33 mouse cellular contexts compared by ENCODE assay signal in genomic region chr3:129131140-129131539, GRCm38 (mm10).
DNase-seq lines count a peak whose midpoint lies in the region; ATAC-seq and TF ChIP-seq lines count a peak whose summit lies in the region.
"Had no signal": no experiment of that assay in that cellular context is flagged by ENCODE, and none has a peak within 500 bp of the region (broad histone marks: within the 10 kb centered on the region; RNA-seq: fewer than 3 reads in every experiment).

No protein-coding gene starts in this region.

- H3K4me3 ChIP-seq in forebrain, embryonic 12.5 days (replicated peaks), result no peak overlapping the region
- H3K4me3 ChIP-seq in forebrain, embryonic 16.5 days (replicated peaks; ENCODE audit: low read length), result no peak overlapping the region
- no peak overlapping the region for H3K4me3 ChIP-seq in midbrain, embryonic 10.5 days
- H3K4me3 ChIP-seq in midbrain, postnatal 0 days (ENCODE audit: low read depth, low read length), result no peak overlapping the region
- no peak overlapping the region for H3K4me3 ChIP-seq in ES-E14 (ENCODE audit: insufficient read depth in 1 of 2, low read depth in 1 of 2, low read length in 2 of 2, poor library complexity in 1 of 2, severe bottlenecking in 1 of 2)
- H3K4me3 ChIP-seq: embryonic facial prominence, embryonic 15.5 days; gastrocnemius, adult 2 months; heart, adult 2 months; heart, embryonic 12.5 days; intestine, embryonic 15.5 days; limb, embryonic 10.5 days; limb, embryonic 15.5 days; liver, embryonic 13.5 days had no signal

- H3K4me2 ChIP-seq in forebrain, embryonic 12.5 days, result no peak overlapping the region
- H3K4me2 ChIP-seq in forebrain, embryonic 16.5 days (ENCODE audit: low read length), result no peak overlapping the region
- H3K4me2 ChIP-seq in midbrain, postnatal 0 days (ENCODE audit: low read depth, low read length, poor library complexity, severe bottlenecking), result no peak overlapping the region
- H3K4me2 ChIP-seq: embryonic facial prominence, embryonic 15.5 days; heart, embryonic 12.5 days; intestine, embryonic 15.5 days; limb, embryonic 15.5 days; liver, embryonic 13.5 days had no signal

- H3K4me1 ChIP-seq in forebrain, embryonic 12.5 days, result peaks cover 12% of the 10 kb centered on the region
- peaks cover 4% of the 10 kb centered on the region; the same call in 1 of the 2 replicates for H3K4me1 ChIP-seq in forebrain, embryonic 16.5 days (replicated peaks; ENCODE audit: control insufficient read depth, insufficient read depth, low read length)
- peaks cover 29% of the 10 kb centered on the region for H3K4me1 ChIP-seq in midbrain, embryonic 10.5 days
- H3K4me1 ChIP-seq in midbrain, postnatal 0 days (ENCODE audit: insufficient read depth, low read length), result no peaks in the 10 kb centered on the region
- H3K4me1 ChIP-seq in ES-E14 (ENCODE audit: control insufficient read depth in 2 of 2, insufficient read depth in 2 of 2, low read length in 2 of 2, poor library complexity in 1 of 2), result no peaks in the 10 kb centered on the region
- H3K4me1 ChIP-seq: embryonic facial prominence, embryonic 15.5 days; intestine, embryonic 15.5 days; limb, embryonic 10.5 days; limb, embryonic 15.5 days; liver, embryonic 13.5 days had no signal

- ATAC-seq in forebrain, embryonic 12.5 days (ENCODE audit: low FRiP score), result peak; percentile 34; the same call in 1 of the 2 replicates
- ATAC-seq in forebrain, embryonic 16.5 days, result no peak
- no peak for ATAC-seq in midbrain, postnatal 0 days (ENCODE audit: low FRiP score)
- ATAC-seq: activated CD4-positive, CD25-positive, alpha-beta regulatory T cell, adult 4 months; CD4-positive, CD25-positive, alpha-beta regulatory T cell, adult 4 months; hindbrain, postnatal 0 days; intestine, embryonic 15.5 days; lung, postnatal 0 days had no signal

- H3K9me3 ChIP-seq in forebrain, embryonic 12.5 days, result no peaks in the 10 kb centered on the region
- no peaks in the 10 kb centered on the region for H3K9me3 ChIP-seq in forebrain, embryonic 16.5 days (ENCODE audit: control insufficient read depth, low read length)
- no peaks in the 10 kb centered on the region for H3K9me3 ChIP-seq in midbrain, embryonic 10.5 days (replicated peaks)
- H3K9me3 ChIP-seq in midbrain, postnatal 0 days (ENCODE audit: low read length), result no peaks in the 10 kb centered on the region
- no peaks in the 10 kb centered on the region for H3K9me3 ChIP-seq in ES-E14 (ENCODE audit: control insufficient read depth, insufficient read depth, low read depth, low read length)
- H3K9me3 ChIP-seq: embryonic facial prominence, embryonic 15.5 days; heart, embryonic 12.5 days; intestine, embryonic 15.5 days; limb, embryonic 10.5 days; limb, embryonic 15.5 days; liver, embryonic 13.5 days had no signal

- no peaks in the 10 kb centered on the region; the same call in 1 of the 2 replicates for H3K27me3 ChIP-seq in forebrain, embryonic 12.5 days
- H3K27me3 ChIP-seq in forebrain, embryonic 16.5 days (replicated peaks; ENCODE audit: control insufficient read depth, insufficient read depth, low read length), result no peaks in the 10 kb centered on the region
- peaks cover 10% of the 10 kb centered on the region for H3K27me3 ChIP-seq in midbrain, embryonic 10.5 days (ENCODE audit: low read depth, poor library complexity, severe bottlenecking)
- no peaks in the 10 kb centered on the region for H3K27me3 ChIP-seq in midbrain, postnatal 0 days (ENCODE audit: insufficient read depth, low read length)
- H3K27me3 ChIP-seq: embryonic facial prominence, embryonic 15.5 days; heart, embryonic 12.5 days; intestine, embryonic 15.5 days; limb, embryonic 15.5 days; liver, embryonic 13.5 days had no signal

- in situ Hi-C loops in ES-E14 (cut with MboI; ENCODE audit: low sequenced_read_pairs in 2 of 2, unreplicated experiment in 2 of 2), result no loop called here

- TF ChIP-seq CTCF in midbrain, postnatal 0 days (IDR thresholded peaks at IDR 0.05), result no peak

- WGBS in forebrain, embryonic 12.5 days, result 10% methylated on average over 8 of the region's 8 CpGs
- 13% methylated on average over 8 of the region's 8 CpGs for WGBS in forebrain, embryonic 16.5 days
- WGBS in midbrain, embryonic 10.5 days, result 22% methylated on average over 8 of the region's 8 CpGs
- 22% methylated on average over 8 of the region's 8 CpGs for WGBS in midbrain, postnatal 0 days

- H3K9ac ChIP-seq in forebrain, embryonic 12.5 days, result no peak overlapping the region
- H3K9ac ChIP-seq in forebrain, embryonic 16.5 days (replicated peaks; ENCODE audit: low read depth, low read length), result no peak overlapping the region
- no peak overlapping the region for H3K9ac ChIP-seq in midbrain, postnatal 0 days (replicated peaks; ENCODE audit: low read length, poor library complexity, severe bottlenecking)
- no peak overlapping the region for H3K9ac ChIP-seq in ES-E14 (ENCODE audit: insufficient read depth, low read depth, low read length, poor library complexity, severe bottlenecking)
- H3K9ac ChIP-seq: embryonic facial prominence, embryonic 15.5 days; heart, embryonic 12.5 days; intestine, embryonic 15.5 days; limb, embryonic 15.5 days; liver, embryonic 13.5 days had no signal

- peak; percentile 50 for DNase-seq in midbrain, embryonic 10.5 days (ENCODE audit: low spot score)
- no peak for DNase-seq in midbrain, postnatal 0 days (ENCODE audit: low spot score)
- DNase-seq in ES-E14 (ENCODE audit: low read depth, low spot score), result no peak
- peak; percentile 42 for DNase-seq in embryo, embryonic 11 days
- no peak for DNase-seq in left cerebral cortex, adult 8-10 months (ENCODE audit: low spot score in 2 of 2)
- DNase-seq: adrenal gland, adult 2 months; adrenal gland, postnatal 36 days; cerebellum, adult 2 months; cerebellum, postnatal 14 days; gastrocnemius, adult 2 months; gastrocnemius, postnatal 36 days; heart, adult 2 months; heart, postnatal 4 days; kidney, adult 8-10 months; kidney, postnatal 4 days; layer of hippocampus, postnatal 36 days; liver, embryonic 13.5 days; lung, adult 18-20 months; thymus, adult 2 months; thymus, postnatal 36 days had no signal

- H3K36me3 ChIP-seq in forebrain, embryonic 12.5 days (replicated peaks), result no peaks in the 10 kb centered on the region
- H3K36me3 ChIP-seq in forebrain, embryonic 16.5 days (ENCODE audit: control insufficient read depth, insufficient read depth), result no peaks in the 10 kb centered on the region
- no peaks in the 10 kb centered on the region for H3K36me3 ChIP-seq in midbrain, embryonic 10.5 days
- H3K36me3 ChIP-seq in midbrain, postnatal 0 days (ENCODE audit: insufficient read depth, low read length), result no peaks in the 10 kb centered on the region
- H3K36me3 ChIP-seq in ES-E14 (ENCODE audit: control insufficient read depth, insufficient read depth, low read length, poor library complexity, severe bottlenecking), result no peaks in the 10 kb centered on the region
- H3K36me3 ChIP-seq: embryonic facial prominence, embryonic 15.5 days; heart, embryonic 12.5 days; intestine, embryonic 15.5 days; limb, embryonic 10.5 days; limb, embryonic 15.5 days; liver, embryonic 13.5 days had no signal

- H3K27ac ChIP-seq in forebrain, embryonic 12.5 days, result no peak overlapping the region
- no peak overlapping the region for H3K27ac ChIP-seq in forebrain, embryonic 16.5 days (ENCODE audit: low read length)
- H3K27ac ChIP-seq in midbrain, embryonic 10.5 days (replicated peaks), result 0 out of 2 replicates have a peak overlapping the region, but pooled peaks have one; percentile 61
- H3K27ac ChIP-seq in midbrain, postnatal 0 days (ENCODE audit: low read depth, low read length), result no peak overlapping the region
- H3K27ac ChIP-seq in ES-E14 (ENCODE audit: insufficient read depth, low read depth, low read length, poor library complexity, severe bottlenecking), result no peak overlapping the region
- H3K27ac ChIP-seq: embryonic facial prominence, embryonic 15.5 days; gastrocnemius, adult 2 months; heart, adult 2 months; hindbrain, postnatal 0 days; intestine, embryonic 15.5 days; kidney, postnatal 0 days; limb, embryonic 10.5 days; limb, embryonic 15.5 days; liver, embryonic 13.5 days; macrophage had no signal

TF ChIP-seq in ES-E14, 5 proteins besides CTCF, POLR2A, EP300 and RAD21:
- TF ChIP-seq ZNF384 (IDR thresholded peaks at IDR 0.05; ENCODE audit: low read depth, low read length) (peak; percentile 44; the same call in 1 of the 2 replicates), CHD2 (IDR thresholded peaks at IDR 0.05; ENCODE audit: low read depth, low read length) (no peak)
TF ChIP-seq in ES-E14: peak in this region for 1.

Comparison
In these comparisons a context has a peak if more than half of its experiments do, and no peak if none do; other contexts are left out.
1. DNase-seq: peak in midbrain, embryonic 10.5 days (single experiment) and embryo, embryonic 11 days (single experiment); none in midbrain, postnatal 0 days (single experiment), ES-E14 (single experiment) and left cerebral cortex, adult 8-10 months (0 of 2).